Mouse (Mus musculus) stomach, postnatal 0 days (tissue): ENCODE measurements at regions not wholly inside any gene's neighbourhood (a gene's known extent, or its start where the extent isn't known, plus 50 kb on each side); places are given as distances from the start of the nearest gene placed in this dataset.

Source experiments
- ATAC-seq: fragments of 200-750 bp; cut with Nextera tagmentation; 2 replicates; pipeline ENCODE4 v1.8.0; 2017; ENCODE audit not compliant: low FRiP score, low TSS enrichment
- DNase-seq: peaks from one replicate; pipeline ENCODE4 v3.0.0-alpha.2; 2016; ENCODE audit warnings: low spot score
- H3K27ac ChIP-seq: fragments of 300-500 bp; sonication (generic); replicated peaks from 2 replicates; pipeline ENCODE4 v1.5.1; 2014; ENCODE audit warnings: mild to moderate bottlenecking, control low read depth
- H3K27me3 ChIP-seq: fragments of 300-500 bp; sonication (generic); 2 replicates; pipeline ENCODE4 v1.6.1; 2014; ENCODE audit warnings: low read length; ENCODE audit not compliant: control insufficient read depth, insufficient read depth
- H3K36me3 ChIP-seq: fragments of 300-500 bp; sonication (generic); 2 replicates; pipeline ENCODE4 v1.6.1; 2014; ENCODE audit warnings: low read length, mixed read lengths; ENCODE audit not compliant: control insufficient read depth, insufficient read depth
- H3K4me1 ChIP-seq: fragments of 300-500 bp; sonication (generic); replicated peaks from 2 replicates; pipeline ENCODE4 v1.6.1; 2014; ENCODE audit warnings: antibody characterized with exemption; ENCODE audit not compliant: control insufficient read depth, insufficient read depth
- H3K4me2 ChIP-seq: fragments of 300-500 bp; sonication (generic); replicated peaks from 2 replicates; pipeline ENCODE4 v1.6.1; 2014; ENCODE audit warnings: low read depth, mild to moderate bottlenecking, control low read depth, moderate library complexity
- H3K4me3 ChIP-seq: fragments of 300-500 bp; sonication (generic); 2 replicates; pipeline ENCODE4 v1.5.1; 2014; ENCODE audit warnings: low read depth, low read length, control low read depth
- H3K9ac ChIP-seq: fragments of 300-500 bp; sonication (generic); 2 replicates; pipeline ENCODE4 v1.6.1; 2014; ENCODE audit warnings: mild to moderate bottlenecking, low read length, control low read depth, mixed read lengths
- H3K9me3 ChIP-seq: fragments of 300-500 bp; sonication (generic); 2 replicates; pipeline ENCODE4 v1.6.1; 2016; ENCODE audit warnings: low read length; ENCODE audit not compliant: control insufficient read depth
- CTCF ChIP-seq: IDR thresholded peaks from 2 replicates; pipeline ENCODE4 v1.5.1; 2016; ENCODE audit warnings: antibody characterized with exemption, low read depth, mild to moderate bottlenecking, moderate library complexity
- EP300 ChIP-seq: optimal IDR thresholded peaks from 2 replicates; pipeline ENCODE3; 2016; ENCODE audit warnings: antibody characterized with exemption
- WGBS: fragments of 180-500 bp; shearing (Covaris S2); extraction: QIAGEN DNeasy Blood & Tissue Kit; methylation state at CpG from one replicate; pipeline ENCODE4 v1.1.7; 2014; 5-methylcytosine and 5-hydroxymethylcytosine counted together

- Histone ChIP-seq H3K36me3 (no peaks in the 10 kb centered on the region), H3K27ac (no peak overlapping the region), H3K27me3 (no peaks in the 10 kb centered on the region), H3K4me3 (no peak overlapping the region), H3K4me2 (no peak overlapping the region), H3K9ac (no peak overlapping the region), H3K4me1 (no peaks in the 10 kb centered on the region), H3K9me3 (no peaks in the 10 kb centered on the region)
- ATAC-seq (no peak), DNase-seq (no peak)
- no peak for TF ChIP-seq CTCF
- no peak for TF ChIP-seq EP300
- WGBS: 75% methylated on average over 16 of the region's 16 CpGs
Measured at GRCm38 (mm10) chr4:81726761-81727723, 284.4 kb upstream of the Mpdz start.

- no peaks in the 10 kb centered on the region for H3K36me3 ChIP-seq
- H3K27me3 ChIP-seq: no peaks in the 10 kb centered on the region
- TF ChIP-seq EP300 (no peak), CTCF (no peak)
- H3K4me1 ChIP-seq: no peaks in the 10 kb centered on the region
- no peak for ATAC-seq
- no peak overlapping the region for H3K9ac ChIP-seq
- no peak overlapping the region for H3K27ac ChIP-seq
- H3K9me3 ChIP-seq: no peaks in the 10 kb centered on the region
- H3K4me3 ChIP-seq: no peak overlapping the region
- no peak overlapping the region for H3K4me2 ChIP-seq
- DNase-seq: no peak
- WGBS: 87% methylated on average over 2 of the region's 2 CpGs
Measured at GRCm38 (mm10) chr4:81724751-81725150, 282.1 kb upstream of the Mpdz start.

- Histone ChIP-seq H3K4me2 (no peak overlapping the region), H3K27me3 (no peaks in the 10 kb centered on the region), H3K36me3 (no peaks in the 10 kb centered on the region), H3K4me1 (no peaks in the 10 kb centered on the region), H3K9me3 (no peaks in the 10 kb centered on the region), H3K9ac (no peak overlapping the region), H3K27ac (no peak overlapping the region), H3K4me3 (no peak overlapping the region)
- no peak for DNase-seq
- ATAC-seq: no peak
- no peak for TF ChIP-seq CTCF
- TF ChIP-seq EP300: no peak
- WGBS: 75% methylated on average over 1 of the region's 1 CpGs
Measured at GRCm38 (mm10) chr4:81712378-81712777, 269.8 kb upstream of the Mpdz start.

GRCm38 (mm10) chr4:81695182-81695581 lies 252.6 kb upstream of the Mpdz start:
- H3K9ac ChIP-seq: no peak overlapping the region
- TF ChIP-seq EP300 (no peak), CTCF (no peak)
- no peak overlapping the region for H3K4me2 ChIP-seq
- no peaks in the 10 kb centered on the region for H3K9me3 ChIP-seq
- ATAC-seq (no peak), DNase-seq (no peak)
- H3K4me1 ChIP-seq: no peaks in the 10 kb centered on the region
- no peaks in the 10 kb centered on the region for H3K36me3 ChIP-seq
- H3K27ac ChIP-seq: no peak overlapping the region
- H3K27me3 ChIP-seq: no peaks in the 10 kb centered on the region
- no peak overlapping the region for H3K4me3 ChIP-seq

- Histone ChIP-seq H3K4me1 (no peaks in the 10 kb centered on the region), H3K4me3 (no peak overlapping the region), H3K4me2 (no peak overlapping the region), H3K27me3 (no peaks in the 10 kb centered on the region), H3K9ac (no peak overlapping the region), H3K9me3 (no peaks in the 10 kb centered on the region), H3K27ac (no peak overlapping the region), H3K36me3 (no peaks in the 10 kb centered on the region)
- ATAC-seq (no peak), DNase-seq (no peak)
- TF ChIP-seq EP300 (no peak), CTCF (no peak)
- WGBS: 81% methylated on average over 2 of the region's 2 CpGs
Measured at GRCm38 (mm10) chr4:81677205-81677604, 234.6 kb upstream of the Mpdz start.

GRCm38 (mm10) chr4:81674871-81675270 lies 232.3 kb upstream of the Mpdz start:
- ATAC-seq: no peak
- no peak overlapping the region for H3K4me2 ChIP-seq
- no peak for DNase-seq
- H3K36me3 ChIP-seq: no peaks in the 10 kb centered on the region
- no peak for TF ChIP-seq EP300
- no peak for TF ChIP-seq CTCF
- WGBS: 83% methylated on average over 2 of the region's 2 CpGs
- no peaks in the 10 kb centered on the region for H3K4me1 ChIP-seq
- no peak overlapping the region for H3K27ac ChIP-seq
- no peaks in the 10 kb centered on the region for H3K9me3 ChIP-seq
- H3K27me3 ChIP-seq: no peaks in the 10 kb centered on the region
- no peak overlapping the region for H3K9ac ChIP-seq
- H3K4me3 ChIP-seq: no peak overlapping the region
